Mouse (Mus musculus) c-Kit-positive CD71-positive TER-119-negative erythroid progenitor cells, embryonic 14.5 days (primary cell): ENCODE data around the gene Olfr1341.

ENCODE experiments used
- DNase-seq: peaks from one replicate; pipeline ENCODE4 v3.0.0-alpha.2; 2013; ENCODE audit warnings: low read depth

The Olfr1341 gene

GRCm38 (mm10) chr4:118703223-118703622, at the start of gene Olfr1341:
Gene Olfr1341 (plus strand): TSS chr4:118703523.
- no peak for DNase-seq

GRCm38 (mm10) chr4:118658652-118659051, 44.7 kb upstream of the Olfr1341 start, which contains the start of gene Olfr62:
Gene Olfr62 (plus strand): TSS chr4:118658952.
- DNase-seq: no peak

- DNase-seq: no peak
These were observed 16.2 kb upstream of the Olfr1341 start for GRCm38 (mm10) chr4:118687086-118687485.

- DNase-seq: no peak
These were observed 10.8 kb upstream of the Olfr1341 start, which contains the start of gene Olfr1342 for GRCm38 (mm10) chr4:118692412-118692973. Gene Olfr1342 (minus strand): TSS chr4:118692756.

- no peak for DNase-seq
These were observed 9.5 kb upstream of the Olfr1341 start for GRCm38 (mm10) chr4:118693812-118694211.

- DNase-seq: no peak
These were observed 4.8 kb downstream of the Olfr1341 start for GRCm38 (mm10) chr4:118708086-118708485.

GRCm38 (mm10) chr4:118711656-118712055, 8.3 kb downstream of the Olfr1341 start:
- no peak for DNase-seq

- no peak for DNase-seq
These were observed 16.5 kb downstream of the Olfr1341 start, which contains the start of gene Olfr1340 for GRCm38 (mm10) chr4:118719838-118720237. Gene Olfr1340 (plus strand): TSS chr4:118720138.

- peak; percentile 5 for DNase-seq
These were observed 18.6 kb downstream of the Olfr1341 start for GRCm38 (mm10) chr4:118721742-118722483.

- DNase-seq: no peak
These were observed 28.6 kb downstream of the Olfr1341 start, which contains the start of gene Olfr1339 for GRCm38 (mm10) chr4:118731875-118732274. Gene Olfr1339 (plus strand): TSS chr4:118732175.

GRCm38 (mm10) chr4:118739574-118739973, 36.3 kb downstream of the Olfr1341 start:
- DNase-seq: no peak

GRCm38 (mm10) chr4:118740988-118741698, 37.8 kb downstream of the Olfr1341 start:
- DNase-seq: no peak

GRCm38 (mm10) chr4:118741881-118742280, 38.6 kb downstream of the Olfr1341 start:
- no peak for DNase-seq

GRCm38 (mm10) chr4:118758637-118759036, 55.3 kb downstream of the Olfr1341 start, which contains the start of gene Olfr1338:
Gene Olfr1338 (minus strand): TSS chr4:118758737.
- DNase-seq: no peak
